Mouse (Mus musculus): Measurements from ENCODE around the gene Lrrk1. TPM values are rescaled to one million over a fixed set of nuclear protein-coding genes. Genes with fewer than 3 reads are reported as not detected.

The Lrrk1 gene
- polyA plus RNA-seq, 2 experiments from 2014 or later: 2.3 to 5.7 TPM

- ATAC-seq: no peak
Measured at GRCm38 (mm10) chr7:66183404-66183803, 204.7 kb downstream of the Lrrk1 start.

DNA sequence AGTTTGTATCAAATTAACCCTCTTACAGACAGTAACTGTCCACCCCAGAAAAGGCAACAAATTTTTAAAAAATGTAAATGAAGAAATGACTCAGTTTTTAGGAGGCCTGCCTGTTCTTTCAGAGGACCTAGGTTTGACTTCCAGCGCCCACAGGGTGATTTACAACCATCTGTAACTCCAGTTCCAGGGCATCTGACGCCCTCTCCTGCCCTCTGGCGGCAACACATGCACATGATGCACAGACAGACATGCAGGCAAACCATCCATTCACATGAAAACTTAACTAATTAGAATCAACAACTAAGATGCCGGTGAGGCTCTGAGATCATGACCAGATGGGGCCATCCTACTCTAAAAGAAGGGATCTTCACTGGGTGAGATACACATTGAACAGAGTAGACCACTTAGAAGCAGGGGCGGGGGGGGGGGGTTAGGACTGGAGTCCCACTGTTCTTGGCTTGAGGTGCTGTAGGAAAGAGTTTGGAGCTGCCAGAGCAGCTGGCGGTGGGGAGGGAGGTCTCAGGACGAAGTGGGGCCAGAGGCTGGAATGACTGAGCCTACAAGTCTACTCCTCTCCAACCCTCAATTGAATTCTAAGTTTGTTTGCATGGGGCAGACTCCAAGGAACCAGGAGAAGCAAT, 206.0 kb downstream of the Lrrk1 start:
- ATAC-seq: no peak

DNA sequence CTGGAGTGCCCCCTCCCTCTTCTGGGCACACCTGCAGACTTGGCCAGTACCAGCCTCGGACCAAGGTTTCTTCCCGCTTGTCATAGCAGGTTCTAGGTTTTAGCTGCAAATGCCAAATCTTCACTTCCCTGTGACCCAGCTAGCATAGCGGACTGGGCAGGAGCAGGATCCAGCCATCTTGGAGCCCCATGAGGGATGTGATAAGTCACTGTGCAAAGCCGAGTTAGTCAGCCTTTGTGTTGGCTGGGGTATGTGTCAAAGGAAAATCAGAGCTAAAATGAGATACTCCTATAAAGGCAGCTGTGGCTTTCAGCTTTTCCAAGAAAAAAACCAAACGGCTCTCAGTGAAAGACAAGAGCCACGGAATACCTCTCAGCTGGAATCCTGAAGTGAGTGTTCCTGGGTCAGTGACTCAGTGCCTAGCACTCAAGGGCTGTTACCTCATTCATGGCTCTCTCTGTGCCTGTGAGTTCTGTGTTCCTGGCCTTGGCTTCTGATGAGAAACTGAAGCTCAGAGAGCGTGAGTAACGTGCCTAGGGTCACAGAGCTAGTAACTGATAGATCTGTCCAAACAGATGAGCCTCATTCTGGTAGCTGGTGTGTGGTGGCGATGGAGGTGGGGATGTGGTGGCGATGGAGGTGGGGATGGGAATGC, 207.3 kb downstream of the Lrrk1 start:
- no peak for ATAC-seq

DNA sequence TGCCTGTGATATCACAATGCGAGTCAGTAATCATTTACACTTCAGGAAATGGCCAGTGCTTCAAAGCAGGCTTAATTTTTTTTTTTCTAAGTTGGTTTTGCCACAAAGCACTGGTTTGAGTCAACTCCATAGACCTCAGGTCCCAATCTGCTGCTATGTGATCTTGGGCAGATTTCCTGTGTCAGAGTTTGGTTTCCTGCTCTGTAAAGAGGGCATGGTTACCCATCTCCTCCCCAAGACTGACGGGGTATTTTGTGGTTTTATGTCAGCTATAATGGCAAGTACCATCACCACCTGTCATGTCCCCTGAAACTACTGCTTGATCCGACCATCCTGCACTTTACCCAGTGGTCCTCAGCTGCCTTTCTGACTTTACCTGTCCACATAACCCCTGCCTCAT, 207.9 kb downstream of the Lrrk1 start:
- peak; percentile 71 for ATAC-seq

DNA sequence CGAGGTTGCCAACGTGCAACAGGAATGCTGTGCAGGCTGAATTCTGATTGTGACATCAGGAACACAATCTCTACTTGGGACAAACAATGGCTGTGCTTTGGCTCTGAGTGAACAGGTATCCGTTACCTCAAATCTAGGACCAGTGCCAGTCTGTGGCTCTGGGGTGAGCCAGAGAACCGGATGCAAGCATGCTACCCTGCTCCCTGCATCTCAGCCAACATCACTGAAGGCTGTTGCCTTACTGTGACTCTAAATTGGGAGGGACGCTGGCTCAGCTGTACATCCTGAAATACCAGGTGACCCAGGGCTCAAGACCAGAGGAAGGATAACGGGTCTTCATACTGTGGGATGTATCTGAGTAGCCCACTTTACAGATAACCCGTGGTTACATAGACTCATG, 208.4 kb downstream of the Lrrk1 start:
- ATAC-seq: peak; percentile 38

GRCm38 (mm10) chr7:66179120-66179581, 209.0 kb downstream of the Lrrk1 start:
- peak; percentile 6 for ATAC-seq

DNA sequence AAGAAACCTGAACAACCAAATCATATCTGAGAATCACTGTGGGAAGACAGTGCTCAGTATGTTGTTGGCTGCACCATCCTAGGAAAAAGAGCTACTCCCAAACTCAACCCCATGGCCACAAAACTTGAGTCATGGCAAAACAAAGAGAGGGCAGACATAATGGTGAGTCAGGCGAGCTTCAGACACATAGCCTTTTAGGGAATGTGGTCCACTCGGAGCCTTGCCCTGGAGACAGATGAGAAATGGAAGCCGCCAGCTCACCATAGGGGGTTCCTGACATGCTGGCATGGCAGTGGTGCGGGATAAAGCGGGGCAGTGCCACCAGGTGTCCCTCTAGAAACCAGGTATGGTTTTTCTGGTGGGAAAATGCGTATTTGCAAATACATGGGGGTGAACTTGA, 210.0 kb downstream of the Lrrk1 start:
- ATAC-seq: no peak

GRCm38 (mm10) chr7:66176929-66177328, 211.2 kb downstream of the Lrrk1 start:
- ATAC-seq: no peak

Other genes with a start within 250 kb of the Lrrk1 start
- not detected for gene Gm10974, start 22.4 kb downstream of the Lrrk1 start, polyA plus RNA-seq (2017; shearing (Covaris generic))
- gene Aldh1a3, start 39.2 kb upstream of the Lrrk1 start, polyA plus RNA-seq (2017; shearing (Covaris generic)): under 1 TPM in 1 of 2 experiments, not detected in 1; 0.50 TPM

Data from CD4-positive, CD25-positive, alpha-beta regulatory T cell, adult 4 months (primary cell).